Mouse (Mus musculus) heart, postnatal 0 days (tissue): ENCODE measurements around the gene Ak7. TPM values are rescaled to one million over a fixed set of nuclear protein-coding genes. Genes with fewer than 3 reads are reported as not detected.

Source experiments
- ATAC-seq: fragments of 200-750 bp; cut with Nextera tagmentation; 2 replicates; pipeline ENCODE4 v1.8.0; 2017; ENCODE audit warnings: low read depth, moderate number of reproducible peaks, moderate library complexity; ENCODE audit not compliant: insufficient read depth
- DNase-seq: peaks from one replicate; pipeline ENCODE4 v3.0.0-alpha.2; 2016; ENCODE audit warnings: low spot score
- H3K27ac ChIP-seq: fragments of 300-500 bp; sonication (generic); 2 replicates; pipeline ENCODE4 v1.5.1; 2014; ENCODE audit warnings: low read depth, mild to moderate bottlenecking
- H3K27me3 ChIP-seq: fragments of 300-500 bp; sonication (generic); 2 replicates; pipeline ENCODE4 v1.6.1; 2014; ENCODE audit warnings: low read length, mixed read lengths; ENCODE audit not compliant: control insufficient read depth, insufficient read depth
- H3K36me3 ChIP-seq: fragments of 300-500 bp; sonication (generic); replicated peaks from 2 replicates; pipeline ENCODE4 v1.6.1; 2014; ENCODE audit warnings: low read length, mixed read lengths; ENCODE audit not compliant: control insufficient read depth, insufficient read depth
- H3K4me1 ChIP-seq: fragments of 300-500 bp; sonication (generic); 2 replicates; pipeline ENCODE4 v1.6.1; 2014; ENCODE audit warnings: antibody characterized with exemption; ENCODE audit not compliant: control insufficient read depth, insufficient read depth
- H3K4me2 ChIP-seq: fragments of 300-500 bp; sonication (generic); 2 replicates; pipeline ENCODE4 v1.6.1; 2014; ENCODE audit warnings: low read depth, mild to moderate bottlenecking, low read length, moderate library complexity
- H3K4me3 ChIP-seq: fragments of 300-500 bp; sonication (generic); 2 replicates; pipeline ENCODE4 v1.5.1; 2014; ENCODE audit warnings: low read depth, low read length
- H3K9ac ChIP-seq: fragments of 300-500 bp; sonication (generic); replicated peaks from 2 replicates; pipeline ENCODE4 v1.6.1; 2014; ENCODE audit warnings: low read depth, low read length, mixed read lengths
- H3K9me3 ChIP-seq: fragments of 300-500 bp; sonication (generic); replicated peaks from 2 replicates; pipeline ENCODE4 v1.6.1; 2016; ENCODE audit warnings: low read length; ENCODE audit not compliant: control insufficient read depth
- CTCF ChIP-seq: IDR thresholded peaks from 2 replicates; pipeline ENCODE4 v1.5.1; 2016; ENCODE audit warnings: antibody characterized with exemption, control low read depth, low read depth
- EP300 ChIP-seq: IDR thresholded peaks from 2 replicates; pipeline ENCODE4 v1.6.1; 2016; ENCODE audit warnings: antibody characterized with exemption, low read depth
- WGBS: fragments of 180-500 bp; shearing (Covaris S2); extraction: QIAGEN DNeasy Blood & Tissue Kit; methylation state at CpG from one replicate; pipeline ENCODE4 v1.1.7; 2014; 5-methylcytosine and 5-hydroxymethylcytosine counted together
- polyA plus RNA-seq: library from polyadenylated mRNA; unstranded; fragments of >200 nt; fragmentation: Nextera tagmentation; extraction: Ambion mirVana; gene quantifications from 2 replicates; pipeline ENCODE4 v1.2.1, GENCODE M21; 2015
- total RNA-seq: library from RNA; depleted of rRNA; stranded (reverse); fragments of >200 nt; gene quantifications from 2 replicates; pipeline ENCODE4 v1.2.3, GENCODE M21; 2014; ENCODE audit warnings: low replicate concordance

Ak7 gene
- total and polyA plus RNA-seq, 2 experiments from 2014 or later, result 0.14 TPM; not detected in 1

GRCm38 (mm10) chr12:105721452-105722132, 15.8 kb downstream of the Ak7 start:
- Histone ChIP-seq H3K36me3 (no peaks in the 10 kb centered on the region), H3K27me3 (no peaks in the 10 kb centered on the region), H3K4me2 (no peak overlapping the region), H3K4me3 (no peak overlapping the region), H3K9ac (no peak overlapping the region), H3K4me1 (no peaks in the 10 kb centered on the region), H3K27ac (no peak overlapping the region), H3K9me3 (no peaks in the 10 kb centered on the region)
- ATAC-seq, result no peak
- no peak for DNase-seq
- TF ChIP-seq EP300 (no peak), CTCF (no peak)
- WGBS, result 45% methylated on average over 14 of the region's 14 CpGs

GRCm38 (mm10) chr12:105722657-105723056, 16.9 kb downstream of the Ak7 start:
- DNase-seq, result peak; percentile 33
- no peak overlapping the region for H3K9ac ChIP-seq
- no peaks in the 10 kb centered on the region for H3K36me3 ChIP-seq
- TF ChIP-seq CTCF (peak; percentile 75), EP300 (no peak)
- ATAC-seq, result peak; percentile 44; the same call in 1 of the 2 replicates
- no peaks in the 10 kb centered on the region for H3K9me3 ChIP-seq
- no peak overlapping the region for H3K4me2 ChIP-seq
- H3K27me3 ChIP-seq, result no peaks in the 10 kb centered on the region
- WGBS, result under 1% methylated on average over 5 of the region's 5 CpGs
- H3K27ac ChIP-seq, result no peak overlapping the region
- H3K4me1 ChIP-seq, result no peaks in the 10 kb centered on the region
- no peak overlapping the region for H3K4me3 ChIP-seq

- H3K27me3 ChIP-seq, result no peaks in the 10 kb centered on the region
These were observed 18.8 kb downstream of the Ak7 start for GRCm38 (mm10) chr12:105724616-105725015.

GRCm38 (mm10) chr12:105725736-105726135, 20.0 kb downstream of the Ak7 start:
- H3K4me3 ChIP-seq, result no peak overlapping the region
- WGBS, result 64% methylated on average over 13 of the region's 13 CpGs

More at GRCm38 (mm10) chr12:105724616-105725015, 18.8 kb downstream of the Ak7 start:
- no peaks in the 10 kb centered on the region for H3K9me3 ChIP-seq
- ATAC-seq (no peak), DNase-seq (no peak)
- no peaks in the 10 kb centered on the region for H3K4me1 ChIP-seq
- TF ChIP-seq CTCF (no peak), EP300 (no peak)
- no peak overlapping the region for H3K9ac ChIP-seq
- WGBS, result 30% methylated on average over 1 of the region's 1 CpGs
- no peak overlapping the region for H3K27ac ChIP-seq
- no peaks in the 10 kb centered on the region for H3K36me3 ChIP-seq
- no peak overlapping the region for H3K4me2 ChIP-seq
- H3K4me3 ChIP-seq, result no peak overlapping the region

GRCm38 (mm10) chr12:105727268-105727667, 21.5 kb downstream of the Ak7 start:
- no peaks in the 10 kb centered on the region for H3K4me1 ChIP-seq
- no peak overlapping the region for H3K4me2 ChIP-seq
- ATAC-seq, result no peak
- H3K9me3 ChIP-seq, result no peaks in the 10 kb centered on the region
- H3K36me3 ChIP-seq, result no peaks in the 10 kb centered on the region
- no peak overlapping the region for H3K4me3 ChIP-seq
- no peak for TF ChIP-seq CTCF
- no peak for TF ChIP-seq EP300
- no peak overlapping the region for H3K9ac ChIP-seq
- H3K27me3 ChIP-seq, result no peaks in the 10 kb centered on the region
- no peak overlapping the region for H3K27ac ChIP-seq
- 78% methylated on average over 3 of the region's 3 CpGs for WGBS
- DNase-seq, result no peak

More at GRCm38 (mm10) chr12:105725736-105726135, 20.0 kb downstream of the Ak7 start:
- no peak for TF ChIP-seq CTCF
- TF ChIP-seq EP300, result no peak
- H3K4me2 ChIP-seq, result no peak overlapping the region
- H3K36me3 ChIP-seq, result no peaks in the 10 kb centered on the region
- ATAC-seq (no peak), DNase-seq (no peak)
- no peaks in the 10 kb centered on the region for H3K9me3 ChIP-seq
- no peaks in the 10 kb centered on the region for H3K4me1 ChIP-seq
- H3K9ac ChIP-seq, result no peak overlapping the region
- no peaks in the 10 kb centered on the region for H3K27me3 ChIP-seq
- H3K27ac ChIP-seq, result no peak overlapping the region

GRCm38 (mm10) chr12:105727964-105728363, 22.2 kb downstream of the Ak7 start:
- no peak for DNase-seq
- no peak overlapping the region for H3K4me3 ChIP-seq
- H3K9ac ChIP-seq, result no peak overlapping the region
- no peak overlapping the region for H3K4me2 ChIP-seq
- H3K9me3 ChIP-seq, result no peaks in the 10 kb centered on the region
- 27% methylated on average over 8 of the region's 8 CpGs for WGBS
- H3K27ac ChIP-seq, result no peak overlapping the region
- no peak for ATAC-seq
- no peaks in the 10 kb centered on the region for H3K36me3 ChIP-seq
- no peaks in the 10 kb centered on the region for H3K27me3 ChIP-seq
- peak; percentile 55 for TF ChIP-seq CTCF
- no peak for TF ChIP-seq EP300
- no peaks in the 10 kb centered on the region for H3K4me1 ChIP-seq
